Mouse (Mus musculus) common myeloid progenitor, adult 5-6 weeks (primary cell): ENCODE measurements around the gene Anapc4. TPM values are rescaled to one million over a fixed set of nuclear protein-coding genes. Genes with fewer than 3 reads are reported as not detected.

Source experiments
- ATAC-seq: replicated peaks from 2 replicates; pipeline ENCODE4 v1.8.0; 2016; ENCODE audit warnings: low read depth, mild to moderate bottlenecking, moderate TSS enrichment, inconsistent platforms; ENCODE audit not compliant: poor library complexity, severe bottlenecking
- total RNA-seq: library from RNA; stranded (forward); fragments of 200-1000, 187-1606 nt; gene quantifications from 2 replicates; pipeline ENCODE4 v1.2.3, GENCODE M21; 2017

The Anapc4 gene
- total RNA-seq, 1 experiment from 2014 or later = 58.1 TPM

GRCm38 (mm10) chr5:52866361-52867155 is 32.7 kb downstream of the Anapc4 start:
- ATAC-seq = peak; percentile 38

- no peak for ATAC-seq
Observed at GRCm38 (mm10) chr5:52868918-52869703, 35.3 kb downstream of the Anapc4 start.

GRCm38 (mm10) chr5:52871461-52871860 is 37.6 kb downstream of the Anapc4 start:
- ATAC-seq = no peak

GRCm38 (mm10) chr5:52871986-52872385 is 38.2 kb downstream of the Anapc4 start:
- no peak for ATAC-seq

- ATAC-seq = peak; percentile 97
Observed at GRCm38 (mm10) chr5:52878847-52879246, 45.0 kb downstream of the Anapc4 start.

- ATAC-seq = no peak
Observed at GRCm38 (mm10) chr5:52879926-52880325, 46.1 kb downstream of the Anapc4 start.

GRCm38 (mm10) chr5:52882446-52882845 is 48.6 kb downstream of the Anapc4 start:
- ATAC-seq = no peak

- ATAC-seq = peak; percentile 82
Observed at GRCm38 (mm10) chr5:52887085-52887484, 53.3 kb downstream of the Anapc4 start.

GRCm38 (mm10) chr5:52889919-52890318 is 56.1 kb downstream of the Anapc4 start:
- ATAC-seq = peak; percentile 57

- ATAC-seq = no peak; the same call in 1 of the 2 replicates
Observed at GRCm38 (mm10) chr5:52891949-52892835, 58.4 kb downstream of the Anapc4 start.

- ATAC-seq = no peak
Observed at GRCm38 (mm10) chr5:52893938-52894337, 60.1 kb downstream of the Anapc4 start.

GRCm38 (mm10) chr5:52904246-52904645 is 70.4 kb downstream of the Anapc4 start:
- no peak for ATAC-seq

GRCm38 (mm10) chr5:52904671-52905070 is 70.9 kb downstream of the Anapc4 start:
- ATAC-seq = no peak

GRCm38 (mm10) chr5:52908246-52908645 is 74.4 kb downstream of the Anapc4 start:
- ATAC-seq = no peak

GRCm38 (mm10) chr5:52910159-52910591 is 76.4 kb downstream of the Anapc4 start:
- ATAC-seq = peak; percentile 92

- ATAC-seq = no peak
Observed at GRCm38 (mm10) chr5:52911286-52911870, 77.6 kb downstream of the Anapc4 start.

- ATAC-seq = no peak
Observed at GRCm38 (mm10) chr5:52913711-52914110, 79.9 kb downstream of the Anapc4 start.

- ATAC-seq = no peak
Observed at GRCm38 (mm10) chr5:52916186-52916585, 82.4 kb downstream of the Anapc4 start.
